Mouse (Mus musculus) hindbrain, embryonic 11.5 days (tissue): ENCODE results near the gene Slc5a3. TPM values are rescaled to one million over a fixed set of nuclear protein-coding genes. Genes with fewer than 3 reads are reported as not detected.

Experiments used
- ATAC-seq: fragments of 200-750 bp; cut with Nextera tagmentation; 2 replicates; pipeline ENCODE4 v1.8.0; 2017; ENCODE audit warnings: mild to moderate bottlenecking, moderate TSS enrichment, moderate library complexity; ENCODE audit not compliant: low FRiP score
- DNase-seq: peaks from one replicate; pipeline ENCODE4 v3.0.0-alpha.2; 2015; ENCODE audit warnings: low spot score
- H3K27ac ChIP-seq: fragments of 300-500 bp; sonication (generic); 2 replicates; pipeline ENCODE4 v1.5.1; 2014; ENCODE audit warnings: mild to moderate bottlenecking, low read depth, low read length
- H3K27me3 ChIP-seq: fragments of 300-500 bp; sonication (generic); 2 replicates; pipeline ENCODE4 v1.6.1; 2014; ENCODE audit warnings: mild to moderate bottlenecking, low read length, moderate library complexity, mixed read lengths; ENCODE audit not compliant: control insufficient read depth, insufficient read depth
- H3K36me3 ChIP-seq: fragments of 300-500 bp; sonication (generic); 2 replicates; pipeline ENCODE4 v1.6.1; 2014; ENCODE audit warnings: mild to moderate bottlenecking, low read length, moderate library complexity, mixed read lengths; ENCODE audit not compliant: control insufficient read depth, insufficient read depth
- H3K4me1 ChIP-seq: fragments of 300-500 bp; sonication (generic); replicated peaks from 2 replicates; pipeline ENCODE4 v1.6.1; 2014; ENCODE audit warnings: low read length, mixed read lengths; ENCODE audit not compliant: control insufficient read depth, insufficient read depth
- H3K4me2 ChIP-seq: fragments of 300-500 bp; sonication (generic); replicated peaks from 2 replicates; pipeline ENCODE4 v1.6.1; 2014; ENCODE audit warnings: mild to moderate bottlenecking, low read depth, low read length
- H3K4me3 ChIP-seq: fragments of 300-500 bp; sonication (generic); 2 replicates; pipeline ENCODE4 v1.5.1; 2014; ENCODE audit warnings: low read depth, low read length
- H3K9ac ChIP-seq: fragments of 300-500 bp; sonication (generic); 2 replicates; pipeline ENCODE4 v1.6.1; 2014; ENCODE audit warnings: low read depth, low read length
- H3K9me3 ChIP-seq: fragments of 300-500 bp; sonication (generic); 2 replicates; pipeline ENCODE4 v1.6.1; 2016; ENCODE audit warnings: low read length; ENCODE audit not compliant: control insufficient read depth
- WGBS: fragments of 180-500 bp; shearing (Covaris S2); extraction: QIAGEN DNeasy Blood & Tissue Kit; methylation state at CpG from one replicate; pipeline ENCODE4 v1.1.7; 2014; 5-methylcytosine and 5-hydroxymethylcytosine counted together
- polyA plus RNA-seq: library from polyadenylated mRNA; unstranded; fragments of >200 nt; fragmentation: Nextera tagmentation; extraction: Ambion mirVana; gene quantifications from 2 replicates; pipeline ENCODE4 v1.2.1, GENCODE M21; 2014

Gene Slc5a3
- polyA plus RNA-seq, 1 experiment from 2014 or later, result 14.9 TPM

- 99% methylated on average over 2 of the region's 2 CpGs for WGBS
- DNase-seq, result no peak
- no peaks in the 10 kb centered on the region for H3K27me3 ChIP-seq
Observed at GRCm38 (mm10) chr16:92104951-92105350, 46.8 kb downstream of the Slc5a3 start.

GRCm38 (mm10) chr16:92105631-92106030 is 47.5 kb downstream of the Slc5a3 start:
- Histone ChIP-seq H3K9ac (no peak overlapping the region), H3K27ac (no peak overlapping the region), H3K4me2 (no peak overlapping the region), H3K4me1 (no peaks in the 10 kb centered on the region; the same call in none of the 2 replicates), H3K36me3 (no peaks in the 10 kb centered on the region), H3K4me3 (no peak overlapping the region), H3K27me3 (no peaks in the 10 kb centered on the region), H3K9me3 (no peaks in the 10 kb centered on the region)
- DNase-seq, result no peak
- WGBS, result 77% methylated on average over 3 of the region's 3 CpGs
- no peak for ATAC-seq

More at GRCm38 (mm10) chr16:92104951-92105350, 46.8 kb downstream of the Slc5a3 start:
- no peak overlapping the region for H3K4me3 ChIP-seq
- H3K27ac ChIP-seq, result no peak overlapping the region
- H3K4me2 ChIP-seq, result no peak overlapping the region
- H3K36me3 ChIP-seq, result no peaks in the 10 kb centered on the region
- no peak for ATAC-seq
- no peaks in the 10 kb centered on the region for H3K9me3 ChIP-seq
- H3K4me1 ChIP-seq, result no peaks in the 10 kb centered on the region; the same call in none of the 2 replicates
- no peak overlapping the region for H3K9ac ChIP-seq

GRCm38 (mm10) chr16:92107346-92107745 is 49.2 kb downstream of the Slc5a3 start:
- ATAC-seq (no peak), DNase-seq (no peak)
- Histone ChIP-seq H3K4me1 (no peaks in the 10 kb centered on the region; the same call in none of the 2 replicates), H3K36me3 (no peaks in the 10 kb centered on the region), H3K9ac (no peak overlapping the region), H3K4me2 (no peak overlapping the region), H3K4me3 (no peak overlapping the region), H3K9me3 (no peaks in the 10 kb centered on the region), H3K27ac (no peak overlapping the region), H3K27me3 (no peaks in the 10 kb centered on the region)
- 93% methylated on average over 5 of the region's 5 CpGs for WGBS

DNA sequence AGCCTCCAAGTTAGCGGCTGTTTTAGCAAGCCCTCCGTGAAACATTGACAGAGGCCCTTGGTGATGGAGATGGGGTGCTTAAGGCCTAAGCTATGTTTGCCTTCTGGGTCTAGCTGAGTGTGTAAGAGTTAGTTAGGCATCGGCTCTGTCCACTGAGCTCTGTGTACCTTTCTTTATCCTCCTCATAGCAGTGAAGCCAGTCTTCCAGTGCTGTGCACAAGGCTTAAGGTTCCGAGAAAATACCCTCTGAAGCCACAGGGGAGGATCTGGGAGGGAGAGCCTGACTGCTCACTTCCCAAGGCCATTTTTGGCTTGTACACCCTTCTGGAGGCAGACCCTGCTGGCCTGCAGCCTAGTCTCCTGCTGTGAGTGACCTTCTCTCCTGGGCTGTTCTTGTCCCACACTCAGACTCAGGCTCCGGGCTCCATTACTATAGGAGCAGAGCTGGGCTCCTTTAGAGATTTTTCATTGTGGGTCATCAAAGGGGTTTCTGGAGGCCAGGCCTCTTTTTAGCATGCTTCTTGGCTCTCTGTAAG is 56.7 kb downstream of the Slc5a3 start:
- H3K4me1 ChIP-seq, result peaks cover 3% of the 10 kb centered on the region
- no peaks in the 10 kb centered on the region for H3K36me3 ChIP-seq
- H3K9ac ChIP-seq, result no peak overlapping the region
- no peak for DNase-seq
- no peak for ATAC-seq
- no peaks in the 10 kb centered on the region for H3K27me3 ChIP-seq
- H3K9me3 ChIP-seq, result no peaks in the 10 kb centered on the region
- H3K27ac ChIP-seq, result no peak overlapping the region
- no peak overlapping the region for H3K4me3 ChIP-seq
- no peak overlapping the region for H3K4me2 ChIP-seq
- WGBS, result 72% methylated on average over 5 of the region's 5 CpGs

DNA sequence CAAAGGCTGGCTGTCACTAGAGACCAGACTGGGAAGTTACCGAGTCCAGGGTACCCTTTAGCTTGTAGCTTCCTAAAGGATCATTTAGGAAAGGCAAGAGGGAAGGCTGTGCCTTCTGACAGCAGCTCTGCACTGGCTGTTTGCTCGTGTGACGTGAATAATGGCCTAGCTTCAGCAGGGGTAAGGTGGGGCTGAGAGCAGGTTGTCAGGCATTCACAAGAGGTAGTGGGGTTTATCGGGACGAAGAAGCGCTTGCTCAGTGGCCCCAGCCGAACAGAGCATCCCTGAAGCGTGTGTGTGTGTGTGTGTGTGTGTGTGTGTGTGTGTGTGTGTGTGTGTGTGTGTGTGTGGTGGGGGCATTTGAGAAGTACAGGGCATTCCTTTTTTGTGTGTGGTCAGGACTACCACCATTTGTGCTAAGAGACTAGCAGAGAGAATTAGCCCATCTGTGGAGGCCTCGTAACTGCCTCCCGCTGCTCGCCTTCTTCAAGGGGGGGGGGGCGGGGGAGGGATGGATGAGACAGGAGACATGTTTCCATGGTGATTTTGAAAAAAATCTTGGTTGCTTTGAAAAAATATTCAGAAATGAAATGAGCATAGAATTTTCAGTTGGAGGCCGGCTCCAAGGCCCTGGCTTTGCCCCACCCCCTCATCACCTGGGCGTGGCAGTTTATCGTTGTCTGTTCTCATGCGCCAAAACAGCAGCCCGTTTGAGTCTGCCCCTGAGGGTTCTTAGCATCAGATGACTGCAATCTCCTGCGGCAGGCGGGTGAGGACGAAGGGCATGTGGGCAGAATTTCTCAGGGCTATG is 57.7 kb downstream of the Slc5a3 start:
- Histone ChIP-seq H3K36me3 (no peaks in the 10 kb centered on the region), H3K27me3 (no peaks in the 10 kb centered on the region), H3K4me3 (no peak overlapping the region), H3K4me2 (no peak overlapping the region; the same call in 1 of the 2 replicates), H3K27ac (peak overlapping the region; percentile 39; the same call in 1 of the 2 replicates), H3K4me1 (peaks cover 3% of the 10 kb centered on the region), H3K9me3 (no peaks in the 10 kb centered on the region), H3K9ac (peak overlapping the region; percentile 31; the same call in 1 of the 2 replicates)
- DNase-seq, result peak; percentile 57
- WGBS, result 38% methylated on average over 16 of the region's 20 CpGs
- peak; percentile 53 for ATAC-seq

- ATAC-seq, result no peak; the same call in 1 of the 2 replicates
- peaks cover 3% of the 10 kb centered on the region for H3K4me1 ChIP-seq
- H3K9me3 ChIP-seq, result no peaks in the 10 kb centered on the region
- H3K9ac ChIP-seq, result no peak overlapping the region
- H3K27me3 ChIP-seq, result no peaks in the 10 kb centered on the region
- WGBS, result 75% methylated on average over 9 of the region's 9 CpGs
- H3K27ac ChIP-seq, result no peak overlapping the region; the same call in 1 of the 2 replicates
- no peak for DNase-seq
- no peak overlapping the region for H3K4me2 ChIP-seq
- no peak overlapping the region for H3K4me3 ChIP-seq
- no peaks in the 10 kb centered on the region for H3K36me3 ChIP-seq
Observed at GRCm38 (mm10) chr16:92117337-92118209, 59.5 kb downstream of the Slc5a3 start.

GRCm38 (mm10) chr16:92119013-92119515 is 60.9 kb downstream of the Slc5a3 start:
- peaks cover 3% of the 10 kb centered on the region for H3K4me1 ChIP-seq

DNA sequence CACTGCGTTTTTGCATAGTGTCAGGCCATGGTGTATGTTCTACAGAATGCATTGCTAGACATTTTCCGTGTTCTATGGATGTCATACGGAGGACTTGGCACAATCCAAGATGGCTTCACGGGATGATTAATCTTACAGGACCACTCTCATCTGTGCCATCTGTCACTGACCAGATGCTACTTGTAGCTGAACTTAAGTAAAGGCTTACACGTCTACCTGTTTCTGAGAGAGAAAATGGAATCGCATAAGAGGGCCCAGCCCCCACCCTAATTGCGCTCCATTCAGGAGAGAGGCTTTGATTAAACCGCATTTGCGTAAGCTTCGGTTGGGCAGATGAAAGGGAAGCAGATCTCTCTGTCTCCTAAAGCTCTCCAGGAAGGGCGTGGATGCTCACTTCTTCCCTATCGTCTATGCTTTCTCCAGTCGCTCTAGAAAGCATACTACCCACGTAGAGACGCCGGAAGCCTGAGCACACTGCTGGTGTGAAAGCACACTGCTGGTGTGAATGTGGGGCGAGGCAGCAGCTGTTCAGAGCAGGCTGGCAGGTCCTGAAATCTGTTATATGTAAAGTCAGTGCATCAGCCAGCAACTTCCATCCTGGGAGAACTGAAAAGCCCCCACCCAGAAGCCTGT is 62.9 kb downstream of the Slc5a3 start:
- Histone ChIP-seq H3K4me3 (no peak overlapping the region), H3K27me3 (no peaks in the 10 kb centered on the region), H3K4me2 (no peak overlapping the region), H3K27ac (no peak overlapping the region), H3K36me3 (no peaks in the 10 kb centered on the region), H3K9ac (no peak overlapping the region), H3K4me1 (no peaks in the 10 kb centered on the region; the same call in none of the 2 replicates), H3K9me3 (no peaks in the 10 kb centered on the region)
- 79% methylated on average over 17 of the region's 17 CpGs for WGBS
- ATAC-seq, result no peak
- no peak for DNase-seq

More at GRCm38 (mm10) chr16:92119013-92119515, 60.9 kb downstream of the Slc5a3 start:
- Histone ChIP-seq H3K9me3 (no peaks in the 10 kb centered on the region), H3K27me3 (no peaks in the 10 kb centered on the region), H3K27ac (no peak overlapping the region), H3K9ac (no peak overlapping the region), H3K4me2 (no peak overlapping the region), H3K36me3 (no peaks in the 10 kb centered on the region), H3K4me3 (no peak overlapping the region)
- WGBS, result 58% methylated on average over 13 of the region's 13 CpGs
- ATAC-seq (no peak), DNase-seq (no peak)
